Mouse (Mus musculus): ENCODE measurements around the gene Crygb. TPM values are rescaled to one million over a fixed set of nuclear protein-coding genes. Genes with fewer than 3 reads are reported as not detected.

Crygb gene
- polyA plus RNA-seq, 1 experiment = not detected

DNA sequence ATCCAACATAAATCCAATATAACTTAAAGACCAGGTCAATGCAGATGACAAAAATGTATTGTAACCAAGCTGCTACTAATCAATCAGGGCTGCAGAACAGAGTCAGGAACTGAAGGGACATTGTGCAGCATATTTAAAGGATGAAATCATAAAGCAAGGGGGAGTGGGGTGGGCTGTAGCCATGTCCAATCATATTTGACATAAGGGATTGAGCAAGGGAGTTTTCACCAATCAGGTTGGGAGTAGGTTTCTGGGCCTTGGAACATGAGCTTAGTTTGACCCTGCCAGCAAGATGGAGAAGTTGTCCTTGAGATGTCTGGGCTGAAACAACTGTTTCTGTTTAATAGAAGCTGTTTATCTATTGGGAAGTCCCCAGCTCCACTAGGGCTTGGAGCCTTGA, 49.4 kb downstream of the Crygb start, which contains the start of gene Akr1cl:
Gene Akr1cl, minus strand, starts transcription at position 119 of the 400 bp plus-strand sequence.
- peak within 1 kb of the TSS; percentile 55 for H3K4me3 ChIP-seq (ENCODE audit: control insufficient read depth, low read depth, low read length)
- H3K36me3 ChIP-seq (ENCODE audit: control insufficient read depth, insufficient read depth, low read length) = no peaks in the 10 kb centered on the region
- TF ChIP-seq CTCF (IDR thresholded peaks at IDR 0.05; ENCODE audit: control insufficient read depth, insufficient read depth, insufficient replicate concordance, low read depth, low read length) (no peak), POLR2A (IDR thresholded peaks at IDR 0.05; ENCODE audit: control insufficient read depth, low read depth, low read length) (no peak)
- peak within 1 kb of the TSS; percentile 77 for H3K27ac ChIP-seq (ENCODE audit: control insufficient read depth, insufficient read depth, low read depth, low read length)
- no peaks in the 10 kb centered on the region for H3K27me3 ChIP-seq (ENCODE audit: control insufficient read depth, insufficient read depth, low read length)
- H3K4me1 ChIP-seq (ENCODE audit: control insufficient read depth, insufficient read depth, low read length) = no peaks in the 10 kb centered on the region

Other genes with a start within 250 kb of the Crygb start
- gene Plekhm3, start 125.5 kb downstream of the Crygb start, polyA plus RNA-seq (2012; rRNA removed) = 2.7 and 2.8 TPM in 2 replicates
- 74.2 and 107 TPM in 2 replicates for gene Akr1cl, start 49.5 kb downstream of the Crygb start, polyA plus RNA-seq (2012; rRNA removed)
- gene Cryge, start 31.1 kb downstream of the Crygb start, polyA plus RNA-seq (2012; rRNA removed) = 1.4 and 1.5 TPM in 2 replicates
- gene Crygd, start 18.8 kb downstream of the Crygb start, polyA plus RNA-seq (2012; rRNA removed) = not detected in 2 replicates
- 0.94 and 5.6 TPM in 2 replicates for gene Crygc, start 8.6 kb downstream of the Crygb start, polyA plus RNA-seq (2012; rRNA removed)
- not detected in 2 replicates for gene Cryga, start 21.1 kb upstream of the Crygb start, polyA plus RNA-seq (2012; rRNA removed)
- not detected in 2 replicates for gene Gm28845, start 37.3 kb upstream of the Crygb start, polyA plus RNA-seq (2012; rRNA removed)
- gene D630023F18Rik, start 40.9 kb upstream of the Crygb start, polyA plus RNA-seq (2012; rRNA removed) = 0.08 TPM in 1 of 2 replicates, not detected in the other
- 15.6 and 18.4 TPM in 2 replicates for gene Idh1, start 104.2 kb upstream of the Crygb start, polyA plus RNA-seq (2012; rRNA removed)
- gene Pikfyve, start 104.4 kb upstream of the Crygb start, polyA plus RNA-seq (2012; rRNA removed) = 4.9 and 5.2 TPM in 2 replicates
- 4.0 and 5.3 TPM in 2 replicates for gene Pth2r, start 199.8 kb upstream of the Crygb start, polyA plus RNA-seq (2012; rRNA removed)

Measured in testis, adult 2 months (tissue).